Mouse (Mus musculus) intestine, embryonic 16.5 days (tissue): ENCODE measurements around the gene Leng8. TPM values are rescaled to one million over a fixed set of nuclear protein-coding genes. Genes with fewer than 3 reads are reported as not detected.
A peak's percentile ranks its signal among the peaks of the same experiment; 100 is the strongest.

Experiments used
- ATAC-seq: fragments of 200-750 bp; cut with Nextera tagmentation; 2 replicates; pipeline ENCODE4 v1.8.0; 2017; ENCODE audit warnings: moderate TSS enrichment, moderate library complexity
- H3K27ac ChIP-seq: fragments of 300-500 bp; sonication (generic); 2 replicates; pipeline ENCODE4 v1.5.1; 2014; ENCODE audit warnings: mild to moderate bottlenecking, low read length
- H3K27me3 ChIP-seq: fragments of 300-500 bp; sonication (generic); replicated peaks from 2 replicates; pipeline ENCODE4 v1.6.1; 2014; ENCODE audit warnings: low read length, control low read depth, mixed read lengths; ENCODE audit not compliant: control insufficient read depth, insufficient read depth
- H3K36me3 ChIP-seq: fragments of 300-500 bp; sonication (generic); 2 replicates; pipeline ENCODE4 v1.6.1; 2014; ENCODE audit warnings: low read length, control low read depth; ENCODE audit not compliant: control insufficient read depth, insufficient read depth
- H3K4me1 ChIP-seq: fragments of 300-500 bp; sonication (generic); 2 replicates; pipeline ENCODE4 v1.6.1; 2014; ENCODE audit warnings: low read length, control low read depth, mixed read lengths; ENCODE audit not compliant: control insufficient read depth, insufficient read depth
- H3K4me2 ChIP-seq: fragments of 300-500 bp; sonication (generic); 2 replicates; pipeline ENCODE4 v1.6.1; 2014; ENCODE audit warnings: low read depth, low read length, control low read depth
- H3K4me3 ChIP-seq: fragments of 300-500 bp; sonication (generic); 2 replicates; pipeline ENCODE4 v1.5.1; 2014; ENCODE audit warnings: mild to moderate bottlenecking, low read length
- H3K9ac ChIP-seq: fragments of 300-500 bp; sonication (generic); 2 replicates; pipeline ENCODE4 v1.6.1; 2014; ENCODE audit warnings: low read depth, low read length
- H3K9me3 ChIP-seq: fragments of 300-500 bp; sonication (generic); 2 replicates; pipeline ENCODE4 v1.6.1; 2016; ENCODE audit warnings: low read length, control low read depth; ENCODE audit not compliant: control insufficient read depth
- WGBS: fragments of 180-500 bp; shearing (Covaris S2); extraction: QIAGEN DNeasy Blood & Tissue Kit; methylation state at CpG from one replicate; pipeline ENCODE4 v1.1.7; 2014; 5-methylcytosine and 5-hydroxymethylcytosine counted together
- polyA plus RNA-seq: library from polyadenylated mRNA; unstranded; fragments of >200 nt; fragmentation: Nextera tagmentation; extraction: Ambion mirVana; gene quantifications from 2 replicates; pipeline ENCODE4 v1.2.1, GENCODE M21; 2015

Leng8 gene
- polyA plus RNA-seq, 1 experiment from 2014 or later: 35.5 TPM

- Histone ChIP-seq H3K9me3 (no peaks in the 10 kb centered on the region), H3K4me1 (no peaks in the 10 kb centered on the region; the same call in 1 of the 2 replicates), H3K9ac (no peak overlapping the region), H3K4me3 (no peak overlapping the region), H3K27ac (no peak overlapping the region), H3K4me2 (no peak overlapping the region), H3K36me3 (no peaks in the 10 kb centered on the region), H3K27me3 (peaks cover 11% of the 10 kb centered on the region; the same call in 1 of the 2 replicates)
- WGBS: 18% methylated on average over 5 of the region's 5 CpGs
- ATAC-seq: no peak
These were observed 12.0 kb upstream of the Leng8 start for GRCm38 (mm10) chr7:4124856-4125255.

- Histone ChIP-seq H3K36me3 (no peaks in the 10 kb centered on the region), H3K4me1 (no peaks in the 10 kb centered on the region; the same call in 1 of the 2 replicates), H3K4me3 (no peak overlapping the region), H3K27me3 (peaks cover 6% of the 10 kb centered on the region; the same call in 1 of the 2 replicates), H3K9me3 (no peaks in the 10 kb centered on the region), H3K9ac (no peak overlapping the region), H3K4me2 (no peak overlapping the region), H3K27ac (no peak overlapping the region)
- no peak for ATAC-seq
- 20% methylated on average over 9 of the region's 9 CpGs for WGBS
These were observed 11.5 kb upstream of the Leng8 start for GRCm38 (mm10) chr7:4125306-4125705.

- Histone ChIP-seq H3K36me3 (no peaks in the 10 kb centered on the region), H3K4me3 (no peak overlapping the region), H3K27me3 (no peaks in the 10 kb centered on the region), H3K4me1 (peaks cover 3% of the 10 kb centered on the region; the same call in 1 of the 2 replicates), H3K27ac (no peak overlapping the region), H3K9me3 (no peaks in the 10 kb centered on the region), H3K9ac (no peak overlapping the region), H3K4me2 (no peak overlapping the region)
- WGBS: 88% methylated on average over 11 of the region's 11 CpGs
- ATAC-seq: no peak
These were observed 9.7 kb upstream of the Leng8 start for GRCm38 (mm10) chr7:4126992-4127785.

GRCm38 (mm10) chr7:4127894-4128293, 8.9 kb upstream of the Leng8 start:
- H3K36me3 ChIP-seq: no peaks in the 10 kb centered on the region
- no peak overlapping the region for H3K27ac ChIP-seq
- no peak overlapping the region for H3K4me2 ChIP-seq
- H3K4me3 ChIP-seq: no peak overlapping the region
- no peak for ATAC-seq
- peaks cover 3% of the 10 kb centered on the region; the same call in 1 of the 2 replicates for H3K4me1 ChIP-seq
- H3K9me3 ChIP-seq: no peaks in the 10 kb centered on the region
- no peaks in the 10 kb centered on the region for H3K27me3 ChIP-seq
- no peak overlapping the region for H3K9ac ChIP-seq
- 84% methylated on average over 4 of the region's 4 CpGs for WGBS

GRCm38 (mm10) chr7:4128860-4129259, 8.0 kb upstream of the Leng8 start:
- Histone ChIP-seq H3K4me3 (no peak overlapping the region), H3K4me2 (no peak overlapping the region), H3K27ac (no peak overlapping the region), H3K36me3 (no peaks in the 10 kb centered on the region), H3K9ac (no peak overlapping the region), H3K9me3 (no peaks in the 10 kb centered on the region), H3K4me1 (peaks cover 3% of the 10 kb centered on the region; the same call in 1 of the 2 replicates), H3K27me3 (no peaks in the 10 kb centered on the region)
- 59% methylated on average over 6 of the region's 6 CpGs for WGBS
- no peak for ATAC-seq

GRCm38 (mm10) chr7:4130686-4131452, 6.0 kb upstream of the Leng8 start:
- H3K27me3 ChIP-seq: no peaks in the 10 kb centered on the region
- no peaks in the 10 kb centered on the region for H3K9me3 ChIP-seq
- H3K4me3 ChIP-seq: no peak overlapping the region
- no peak overlapping the region for H3K9ac ChIP-seq
- no peaks in the 10 kb centered on the region for H3K36me3 ChIP-seq
- H3K4me2 ChIP-seq: no peak overlapping the region
- 32% methylated on average over 13 of the region's 13 CpGs for WGBS
- 0 out of 2 replicates have a peak, but pooled peaks cover 3% of the 10 kb centered on the region for H3K4me1 ChIP-seq
- ATAC-seq: peak; percentile 80
- H3K27ac ChIP-seq: no peak overlapping the region

GRCm38 (mm10) chr7:4131964-4132363, 4.9 kb upstream of the Leng8 start:
- no peak overlapping the region for H3K4me3 ChIP-seq
- WGBS: 91% methylated on average over 8 of the region's 8 CpGs

GRCm38 (mm10) chr7:4132581-4132980, 4.3 kb upstream of the Leng8 start:
- WGBS: 90% methylated on average over 3 of the region's 3 CpGs
- Histone ChIP-seq H3K36me3 (no peaks in the 10 kb centered on the region), H3K4me2 (no peak overlapping the region), H3K4me3 (no peak overlapping the region), H3K27me3 (no peaks in the 10 kb centered on the region), H3K27ac (no peak overlapping the region), H3K9me3 (no peaks in the 10 kb centered on the region), H3K9ac (no peak overlapping the region), H3K4me1 (peaks cover 4% of the 10 kb centered on the region)
- no peak for ATAC-seq

More at GRCm38 (mm10) chr7:4131964-4132363, 4.9 kb upstream of the Leng8 start:
- Histone ChIP-seq H3K9me3 (no peaks in the 10 kb centered on the region), H3K27me3 (no peaks in the 10 kb centered on the region), H3K36me3 (no peaks in the 10 kb centered on the region), H3K4me1 (0 out of 2 replicates have a peak, but pooled peaks cover 3% of the 10 kb centered on the region), H3K4me2 (no peak overlapping the region), H3K27ac (no peak overlapping the region), H3K9ac (no peak overlapping the region)
- ATAC-seq: no peak

GRCm38 (mm10) chr7:4132998-4133397, 3.8 kb upstream of the Leng8 start:
- H3K4me2 ChIP-seq: no peak overlapping the region
- H3K27me3 ChIP-seq: no peaks in the 10 kb centered on the region
- 86% methylated on average over 7 of the region's 7 CpGs for WGBS
- no peak overlapping the region for H3K4me3 ChIP-seq
- no peak for ATAC-seq
- H3K4me1 ChIP-seq: peaks cover 8% of the 10 kb centered on the region
- H3K9ac ChIP-seq: no peak overlapping the region
- H3K36me3 ChIP-seq: no peaks in the 10 kb centered on the region
- no peak overlapping the region for H3K27ac ChIP-seq
- H3K9me3 ChIP-seq: no peaks in the 10 kb centered on the region
